Mouse (Mus musculus) ovary, adult 18-20 months (tissue): ENCODE measurements around the gene Rnase11.
"Not testable (repeated sequence)": the region's sequence is repeated elsewhere in the genome, so short reads cannot be mapped to it uniquely, and the experiment has no call there.

ENCODE experiments used
- DNase-seq: peaks from one replicate; pipeline ENCODE4 v3.0.0; 2022; ENCODE audit warnings: low spot score, mixed read lengths

Gene Rnase11

GRCm38 (mm10) chr14:51081035-51081434 is 31.1 kb upstream of the Rnase11 start:
- DNase-seq = no peak

GRCm38 (mm10) chr14:51079180-51079579 is 29.2 kb upstream of the Rnase11 start:
- DNase-seq = no peak

DNA sequence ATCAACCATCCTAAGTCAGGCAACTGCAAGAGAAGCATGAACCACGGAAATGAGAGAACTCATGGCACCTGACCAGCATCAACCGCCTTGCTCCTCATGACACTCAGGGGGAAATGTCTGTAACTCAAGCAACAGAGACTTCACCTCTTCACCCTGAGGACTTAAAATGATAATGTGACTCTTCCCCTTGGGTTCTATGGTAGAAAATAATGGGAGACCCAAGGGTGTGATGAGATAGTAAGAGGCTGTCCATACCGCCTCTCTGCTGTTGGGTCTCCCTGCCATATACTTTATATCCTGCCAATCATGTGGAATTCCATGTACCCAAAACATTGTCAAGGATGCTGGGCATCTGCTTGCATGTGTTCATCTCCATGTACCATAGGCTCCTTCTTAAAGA is 24.4 kb upstream of the Rnase11 start, which contains the start of gene Olfr750:
TSS of gene Olfr750 (minus strand) at position 101 of the 400 bp plus-strand sequence.
- no peak for DNase-seq

DNA sequence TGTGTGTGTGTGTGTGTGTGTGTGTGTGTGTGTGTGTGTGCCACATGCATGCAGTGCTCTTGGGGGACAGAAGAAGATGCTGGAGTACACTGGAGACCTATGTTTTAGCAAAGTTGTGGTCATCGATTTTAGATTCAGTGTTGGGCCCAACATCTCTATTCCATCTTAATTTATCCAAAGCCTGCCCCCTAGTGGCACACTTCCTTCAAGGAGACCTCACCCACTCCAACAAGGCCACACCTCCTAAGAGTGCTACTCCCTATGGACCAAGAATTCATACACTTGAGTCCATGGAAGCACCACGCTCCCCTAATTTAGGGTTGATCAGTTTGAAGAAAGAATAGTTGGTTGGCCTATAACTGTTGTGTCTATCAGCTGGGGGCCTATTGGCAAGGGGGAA is 19.7 kb upstream of the Rnase11 start:
- no peak for DNase-seq

GRCm38 (mm10) chr14:51068956-51069355 is 19.0 kb upstream of the Rnase11 start:
- no peak for DNase-seq

DNA sequence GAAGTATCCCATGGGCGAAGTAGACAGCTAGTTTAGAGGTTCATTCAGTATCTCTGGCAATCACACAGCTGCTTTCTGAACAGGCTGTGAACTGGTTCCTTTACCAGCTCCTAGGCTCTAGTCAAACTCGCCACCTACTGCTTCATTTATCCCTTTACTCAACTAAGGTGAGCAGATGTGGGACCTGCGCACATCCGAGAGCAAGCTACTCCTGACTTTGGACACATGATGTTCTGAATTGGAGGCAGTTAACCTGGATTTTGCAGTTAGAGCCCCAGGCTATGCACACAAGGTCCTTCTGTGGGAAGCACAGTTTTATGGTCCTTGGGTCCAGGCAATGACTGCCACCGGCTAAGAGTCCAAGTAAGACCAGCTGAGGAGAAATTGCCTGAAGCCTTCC is 10.8 kb upstream of the Rnase11 start:
- no peak for DNase-seq

DNA sequence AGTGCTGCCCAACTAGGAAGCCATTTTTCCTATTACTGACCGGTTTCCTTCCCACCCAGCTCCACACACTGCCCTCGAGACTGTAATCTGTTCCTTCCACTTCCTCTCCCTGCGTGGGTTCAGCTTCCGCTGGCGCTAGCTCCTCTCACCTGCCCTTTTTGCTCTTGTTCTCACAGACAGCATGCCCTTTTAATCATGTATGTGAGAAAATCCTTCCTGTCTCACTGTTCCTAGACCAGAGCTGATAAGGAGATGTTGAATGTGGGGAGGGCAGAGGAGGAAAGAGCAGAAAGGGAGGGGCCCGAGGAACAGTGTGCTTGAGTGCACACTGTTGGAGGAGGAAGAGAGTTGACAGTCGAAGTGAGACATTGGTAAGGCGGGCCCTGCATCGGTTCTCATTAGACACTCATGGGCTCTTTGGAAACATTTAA is 7.5 kb upstream of the Rnase11 start, which contains the start of gene Rnase12:
TSS of gene Rnase12 (minus strand) at position 261 of the 431 bp plus-strand sequence.
- DNase-seq = no peak

GRCm38 (mm10) chr14:51054243-51055237 is 4.6 kb upstream of the Rnase11 start:
- DNase-seq = no peak

- no peak for DNase-seq
These were observed 3.2 kb upstream of the Rnase11 start for GRCm38 (mm10) chr14:51053176-51053575.

DNA sequence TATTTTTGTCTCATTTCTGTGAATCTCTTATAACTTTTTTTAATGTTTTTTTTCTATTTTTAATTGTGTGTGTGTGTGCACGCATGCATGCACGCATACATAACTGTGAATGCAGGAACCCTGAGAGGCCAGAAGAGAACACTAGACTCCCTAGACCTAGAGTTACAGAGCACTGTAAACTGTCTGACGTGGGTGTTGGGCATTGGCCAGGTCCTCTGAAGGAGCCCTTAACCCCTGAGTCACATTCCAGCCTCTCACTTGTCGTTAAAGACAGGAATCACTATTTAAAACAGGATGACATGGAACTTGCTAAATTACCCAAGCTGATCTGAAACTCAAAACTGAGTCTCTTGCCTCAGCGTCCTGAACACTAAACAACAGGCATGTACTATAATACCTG is 2.0 kb upstream of the Rnase11 start:
- no peak for DNase-seq

DNA sequence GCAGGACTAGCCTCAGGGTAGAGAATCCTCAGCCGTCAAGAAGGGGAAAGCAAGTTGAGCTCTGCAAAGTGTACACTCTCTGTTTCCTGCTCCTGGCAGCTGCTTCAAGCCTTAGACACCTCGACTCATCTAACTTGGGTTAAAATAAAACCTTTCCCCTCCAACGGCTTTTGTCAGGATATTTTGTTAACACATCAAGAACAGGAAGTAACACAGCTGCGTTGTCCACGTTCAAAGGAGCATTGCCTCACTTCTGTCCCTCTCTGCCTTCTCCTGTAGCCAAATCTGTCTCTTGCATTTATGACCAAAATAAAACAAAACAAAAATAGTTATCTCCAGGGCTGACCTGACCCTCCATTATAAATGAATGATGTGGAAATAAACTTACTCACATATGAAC is 2.1 kb downstream of the Rnase11 start:
- no peak for DNase-seq

- no peak for DNase-seq
These were observed 8.2 kb downstream of the Rnase11 start, which contains the start of gene Rnase9 for GRCm38 (mm10) chr14:51041769-51042168. Gene Rnase9, minus strand, starts transcription at chr14:51041869.

DNA sequence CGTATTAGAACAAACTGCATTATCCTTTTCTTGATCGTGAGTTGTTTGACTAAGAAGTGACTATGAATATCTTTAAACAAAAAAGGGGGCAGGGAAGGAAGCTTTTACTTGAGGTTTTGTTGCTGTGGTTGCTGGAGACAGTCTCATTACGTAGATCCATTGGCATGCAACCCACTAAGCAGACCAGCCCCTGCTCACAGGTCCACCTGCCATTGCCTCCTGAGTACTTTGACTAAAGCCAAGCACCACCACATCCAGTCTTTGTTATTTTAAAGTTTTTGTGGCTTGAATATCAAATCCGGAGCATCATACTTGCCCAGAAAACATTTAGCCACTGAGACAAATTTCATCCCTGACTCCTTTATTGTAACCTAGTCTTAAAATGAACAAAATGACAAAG is 13.7 kb downstream of the Rnase11 start:
- no peak for DNase-seq

- no peak for DNase-seq
These were observed 14.8 kb downstream of the Rnase11 start for GRCm38 (mm10) chr14:51035206-51035605.

- DNase-seq = no peak
These were observed 22.4 kb downstream of the Rnase11 start for GRCm38 (mm10) chr14:51027387-51028155.

GRCm38 (mm10) chr14:51026391-51027133 is 23.4 kb downstream of the Rnase11 start:
- DNase-seq = peak; percentile 15

DNA sequence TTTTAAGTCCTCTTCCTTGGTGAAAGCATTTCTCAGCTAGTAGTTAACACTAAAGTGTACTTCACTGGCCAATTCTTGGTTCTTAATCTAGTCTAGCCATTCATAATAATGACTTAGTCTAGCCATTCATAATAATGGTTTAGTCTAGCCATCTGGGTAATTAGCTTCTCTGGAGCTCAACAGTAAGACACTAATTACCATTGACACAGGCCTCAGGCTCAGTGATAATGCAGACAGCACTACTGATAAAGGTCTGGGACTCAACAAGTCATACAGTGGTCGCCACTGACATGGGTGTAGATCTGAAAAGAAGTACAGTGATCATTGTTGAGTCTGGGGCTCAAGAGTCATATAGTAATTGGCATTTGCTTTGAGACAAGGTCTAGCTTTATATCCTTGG is 25.1 kb downstream of the Rnase11 start:
- no peak for DNase-seq

DNA sequence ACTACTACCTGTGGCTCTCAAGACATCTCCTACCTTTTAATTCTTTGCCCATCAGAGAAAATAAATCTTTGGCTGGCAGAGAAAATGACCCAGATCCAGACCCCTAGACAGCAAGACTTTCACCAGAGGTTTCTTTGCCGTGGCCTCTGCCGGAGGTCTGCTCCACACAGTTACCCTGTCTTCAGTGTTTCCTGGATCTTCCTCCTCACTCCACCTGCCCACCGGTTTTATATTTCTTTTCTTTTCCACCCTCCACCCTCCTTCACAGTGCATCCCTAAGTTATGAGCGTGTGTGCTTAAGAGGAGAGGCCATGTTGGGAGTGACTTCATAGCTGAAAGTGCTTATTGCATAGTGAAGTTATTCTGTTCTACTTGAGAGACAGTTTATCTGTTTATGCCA is 26.5 kb downstream of the Rnase11 start:
- no peak for DNase-seq

GRCm38 (mm10) chr14:51017256-51017655 is 32.7 kb downstream of the Rnase11 start:
- DNase-seq = no peak

DNA sequence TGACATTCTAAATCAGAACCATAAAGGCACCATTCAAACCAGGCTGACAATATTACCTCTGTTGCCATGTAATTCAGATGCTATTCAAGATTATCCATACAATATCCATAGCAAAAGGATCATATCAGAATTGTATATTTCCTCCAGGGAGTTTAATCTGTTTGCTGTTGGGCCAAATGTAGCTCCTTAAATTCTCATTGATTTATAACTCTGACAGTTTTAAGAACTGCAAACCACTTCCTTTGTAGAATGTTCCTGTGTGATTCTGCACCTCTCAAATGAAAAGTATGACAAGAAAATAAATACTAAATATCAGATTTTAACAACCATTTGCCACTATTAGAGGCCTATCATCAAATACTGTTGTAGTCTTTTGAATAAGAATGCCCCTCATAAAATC is 34.2 kb downstream of the Rnase11 start:
- DNase-seq = no peak

GRCm38 (mm10) chr14:51014724-51015123 is 35.2 kb downstream of the Rnase11 start:
- DNase-seq = not testable (repeated sequence)

DNA sequence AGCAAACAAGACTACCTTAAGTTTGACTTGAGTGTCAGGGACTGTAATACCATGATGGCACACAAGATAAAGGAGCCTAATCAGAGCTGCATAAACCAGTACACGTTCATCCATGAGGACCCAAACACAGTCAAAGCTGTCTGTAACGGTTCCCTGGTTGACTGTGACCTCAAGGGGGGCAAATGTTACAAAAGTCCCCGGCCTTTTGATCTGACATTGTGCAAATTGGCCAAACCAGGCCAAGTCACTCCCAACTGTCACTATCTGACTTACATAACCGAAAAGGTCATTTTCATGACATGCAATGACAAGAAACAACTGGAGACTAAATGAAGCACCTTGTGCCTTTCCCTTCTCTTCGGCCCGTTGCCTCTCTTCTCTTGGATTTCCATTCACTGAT is 40.4 kb downstream of the Rnase11 start:
- no peak for DNase-seq
